Mouse (Mus musculus) heart, postnatal 25 days (tissue): ENCODE measurements at regions not wholly inside any gene's neighbourhood (a gene's known extent, or its start where the extent isn't known, plus 50 kb on each side); places are given as distances from the start of the nearest gene placed in this dataset.
"Not testable (repeated sequence)": the region's sequence is repeated elsewhere in the genome, so short reads cannot be mapped to it uniquely, and the experiment has no call there.

ENCODE experiments used
- DNase-seq: peaks from one replicate; pipeline ENCODE4 v3.0.0; 2022; ENCODE audit warnings: low spot score
- intact Hi-C: fragments of 180-260 bp; cut with DNase I; formaldehyde crosslinking; loops from one replicate; pipeline ENCODE4 v1.15.1; 2025

GRCm38 (mm10) chr12:77526581-77526980, 288.7 kb downstream of the Fut8 start:
- intact Hi-C loops, DNase-seq: not testable (repeated sequence)

GRCm38 (mm10) chr12:77527499-77527898, 289.6 kb downstream of the Fut8 start:
- DNase-seq: no peak

GRCm38 (mm10) chr12:77527953-77528865, 290.3 kb downstream of the Fut8 start:
- intact Hi-C loops: no loop called here
- DNase-seq: no peak

More at GRCm38 (mm10) chr12:77527499-77527898, 289.6 kb downstream of the Fut8 start:
- intact Hi-C loops: no loop called here

- DNase-seq: no peak
These were observed 290.9 kb downstream of the Fut8 start for GRCm38 (mm10) chr12:77528868-77529271.

GRCm38 (mm10) chr12:77529414-77529813, 291.5 kb downstream of the Fut8 start:
- intact Hi-C loops: no loop called here
- no peak for DNase-seq

More at GRCm38 (mm10) chr12:77528868-77529271, 290.9 kb downstream of the Fut8 start:
- intact Hi-C loops: no loop called here

- intact Hi-C loops: loop anchor here (2.0 to 5.0 kb wide), 2 partner anchors 289 to 528 kb away; no protein-coding TSS in a partner anchor
These were observed 292.0 kb downstream of the Fut8 start for GRCm38 (mm10) chr12:77529955-77530354.

GRCm38 (mm10) chr12:77531294-77531693, 293.4 kb downstream of the Fut8 start:
- intact Hi-C loops: loop anchor here (2.0 to 5.0 kb wide), 2 partner anchors 290 to 529 kb away; no protein-coding TSS in a partner anchor
- no peak for DNase-seq

More at GRCm38 (mm10) chr12:77529955-77530354, 292.0 kb downstream of the Fut8 start:
- no peak for DNase-seq

GRCm38 (mm10) chr12:77532547-77532946, 294.6 kb downstream of the Fut8 start:
- DNase-seq: no peak
- intact Hi-C loops: loop anchor here (5.0 kb wide), 1 partner anchor 530 kb away; no protein-coding TSS in a partner anchor

GRCm38 (mm10) chr12:77533606-77534005, 295.7 kb downstream of the Fut8 start:
- intact Hi-C loops: loop anchor here (5.0 kb wide), 1 partner anchor 531 kb away; no protein-coding TSS in a partner anchor
- DNase-seq: no peak

GRCm38 (mm10) chr12:77534079-77534478, 296.2 kb downstream of the Fut8 start:
- intact Hi-C loops: loop anchor here (5.0 kb wide), 1 partner anchor 532 kb away; no protein-coding TSS in a partner anchor
- no peak for DNase-seq

GRCm38 (mm10) chr12:77535147-77535546, 297.2 kb downstream of the Fut8 start:
- no peak for DNase-seq
- intact Hi-C loops: no loop called here

- intact Hi-C loops: no loop called here
These were observed 299.4 kb downstream of the Fut8 start for GRCm38 (mm10) chr12:77537139-77537848.

GRCm38 (mm10) chr12:77539661-77540431, 301.9 kb downstream of the Fut8 start:
- DNase-seq: no peak
- intact Hi-C loops: no loop called here

More at GRCm38 (mm10) chr12:77537139-77537848, 299.4 kb downstream of the Fut8 start:
- DNase-seq: no peak

- DNase-seq: no peak
- intact Hi-C loops: no loop called here
These were observed 303.3 kb downstream of the Fut8 start for GRCm38 (mm10) chr12:77541051-77541765.

- intact Hi-C loops: no loop called here
- no peak for DNase-seq
These were observed 303.9 kb downstream of the Fut8 start for GRCm38 (mm10) chr12:77541826-77542225.

- DNase-seq: no peak
- intact Hi-C loops: no loop called here
These were observed 305.7 kb downstream of the Fut8 start for GRCm38 (mm10) chr12:77543651-77544050.

- DNase-seq: no peak
- intact Hi-C loops: no loop called here
These were observed 308.2 kb downstream of the Fut8 start for GRCm38 (mm10) chr12:77546165-77546564.

- DNase-seq: no peak
- intact Hi-C loops: loop anchor here (2.0 to 10.0 kb wide), 6 partner anchors 101 to 733 kb away; no protein-coding TSS in a partner anchor
These were observed 330.4 kb downstream of the Fut8 start for GRCm38 (mm10) chr12:77568286-77568685.

- no peak for DNase-seq
- intact Hi-C loops: no loop called here
These were observed 332.6 kb downstream of the Fut8 start for GRCm38 (mm10) chr12:77570501-77570900.
